Mouse (Mus musculus) heart, postnatal 0 days (tissue): ENCODE measurements around the gene Trdn.
A peak's percentile ranks its signal among the peaks of the same experiment; 100 is the strongest.

ENCODE experiments used
- CTCF ChIP-seq: IDR thresholded peaks from 2 replicates; pipeline ENCODE4 v1.5.1; 2016; ENCODE audit warnings: antibody characterized with exemption, control low read depth, low read depth
- EP300 ChIP-seq: IDR thresholded peaks from 2 replicates; pipeline ENCODE4 v1.6.1; 2016; ENCODE audit warnings: antibody characterized with exemption, low read depth

- TF ChIP-seq CTCF = 0 out of 2 replicates have a peak, but pooled peaks have one; percentile 18
- TF ChIP-seq EP300 = no peak
These were observed 117.9 kb downstream of the Trdn start for GRCm38 (mm10) chr10:33198257-33198656.
